Mouse (Mus musculus): ENCODE data around the gene Lyl1.

- no peak for TF ChIP-seq CTCF (IDR thresholded peaks at IDR 0.05 in 2 of 3, conservative IDR thresholded peaks at IDR 0.05 in 1 of 3; ENCODE audit: control insufficient read depth in 1 of 3, insufficient read depth in 1 of 3, low read depth in 2 of 3, low read length in 3 of 3, poor library complexity in 1 of 3, severe bottlenecking in 1 of 3)
- TF ChIP-seq POLR2A (IDR thresholded peaks at IDR 0.05; ENCODE audit: control insufficient read depth in 1 of 2, insufficient read depth in 1 of 2, low read depth in 1 of 2, low read length in 2 of 2, poor library complexity in 1 of 2): peak; percentile 13 to 51; a peak in 2 of 4 replicates
- no peak for TF ChIP-seq MEF2A (IDR thresholded peaks at IDR 0.05; ENCODE audit: extremely low read depth, insufficient replicate concordance, low read depth, low read length, poor library complexity, severe bottlenecking)
- no peak for TF ChIP-seq ZNF384 (IDR thresholded peaks at IDR 0.05; ENCODE audit: low read depth, low read length)
These were observed 1.8 kb downstream of the Lyl1 start for GRCm38 (mm10) chr8:84702963-84703465.
